Mouse (Mus musculus) heart, postnatal 25 days (tissue): ENCODE data around the gene 4930579F01Rik. TPM values are rescaled to one million over a fixed set of nuclear protein-coding genes. Genes with fewer than 3 reads are reported as not detected.

Source experiments
- DNase-seq: peaks from one replicate; pipeline ENCODE4 v3.0.0; 2022; ENCODE audit warnings: low spot score
- intact Hi-C: fragments of 180-260 bp; cut with DNase I; formaldehyde crosslinking; loops from one replicate; pipeline ENCODE4 v1.15.1; 2025
- total RNA-seq, 2 experiments: library from RNA; stranded (reverse); gene quantifications; 2 replicates each; pipeline ENCODE4 v1.2.3; 2021

4930579F01Rik gene
- total RNA-seq, 2 experiments from 2014 or later: not detected

DNA sequence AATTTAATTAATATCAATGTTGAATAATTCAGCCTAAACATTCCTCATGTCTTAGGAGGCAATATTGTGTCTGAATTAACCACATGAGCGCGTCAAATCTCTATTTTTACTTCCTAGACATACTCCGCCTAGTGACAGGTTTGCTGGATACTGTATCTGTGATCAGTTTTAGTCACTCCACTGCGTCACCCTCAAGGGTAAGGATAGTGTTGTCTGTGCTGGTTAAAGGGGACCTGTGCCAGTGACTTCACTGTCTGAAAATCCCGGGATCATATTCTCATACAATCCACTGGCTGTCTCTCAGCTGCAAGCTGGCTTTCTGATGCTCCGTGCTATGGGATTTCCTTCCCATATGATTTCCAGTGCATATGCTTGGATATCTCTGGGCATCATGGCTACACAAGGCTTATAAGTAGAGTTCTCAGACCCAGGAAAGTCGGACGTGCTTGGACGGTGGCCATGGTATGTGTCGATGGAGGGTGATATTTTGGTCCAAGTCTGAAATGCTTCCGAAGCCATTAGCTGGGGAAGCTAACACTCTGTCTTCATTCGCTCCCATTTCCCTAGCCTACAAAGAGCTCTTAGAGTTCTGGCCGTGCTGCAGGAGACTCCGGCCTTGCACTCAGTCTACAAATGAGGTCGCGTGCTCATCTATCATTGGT lies 74.0 kb downstream of the 4930579F01Rik start:
- DNase-seq: no peak
- intact Hi-C loops: loop anchor here (5.0 kb wide), 1 partner anchor 57 kb away; no protein-coding TSS in a partner anchor

DNA sequence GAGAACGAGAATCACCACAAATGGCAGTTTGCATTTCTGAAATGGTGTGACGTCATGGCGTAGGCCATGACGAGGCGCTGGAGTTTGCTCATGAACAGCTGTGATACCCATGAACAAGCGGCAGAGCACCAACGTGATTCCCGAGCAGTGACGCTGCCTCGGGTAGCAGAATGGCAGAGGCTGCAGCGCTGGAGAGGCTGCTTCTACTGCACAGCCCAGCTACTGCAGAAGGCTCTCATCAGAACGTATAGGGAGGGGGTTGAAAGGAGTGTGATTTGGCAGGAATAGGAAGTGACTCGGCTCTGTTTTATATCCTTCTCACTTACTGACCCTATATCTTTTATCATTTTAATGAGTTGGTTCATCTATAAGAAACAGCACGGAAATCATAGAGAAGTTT lies 74.8 kb downstream of the 4930579F01Rik start:
- DNase-seq: no peak
- intact Hi-C loops: loop anchor here (5.0 kb wide), 1 partner anchor 57 kb away; no protein-coding TSS in a partner anchor

DNA sequence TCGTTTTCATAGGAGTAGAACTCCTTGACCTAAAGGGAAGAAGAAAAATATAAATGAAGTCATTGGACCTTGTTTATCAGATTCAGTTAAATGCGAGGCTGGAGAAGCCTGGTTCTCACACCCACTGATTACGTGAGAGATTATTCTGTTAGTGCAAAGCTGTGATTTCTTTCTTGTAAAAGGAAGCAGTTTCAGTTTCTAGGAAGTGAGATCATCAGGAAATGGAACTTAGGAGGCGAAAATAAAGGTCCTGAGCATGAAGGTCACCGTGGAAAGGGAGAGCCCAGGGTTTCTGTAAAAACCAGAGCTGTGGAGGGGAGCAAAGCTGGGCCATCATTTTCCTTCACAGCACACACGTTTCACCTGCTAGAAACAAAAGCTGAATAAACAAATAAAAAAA lies 75.2 kb downstream of the 4930579F01Rik start:
- no peak for DNase-seq
- intact Hi-C loops: loop anchor here (5.0 kb wide), 1 partner anchor 56 kb away; no protein-coding TSS in a partner anchor

DNA sequence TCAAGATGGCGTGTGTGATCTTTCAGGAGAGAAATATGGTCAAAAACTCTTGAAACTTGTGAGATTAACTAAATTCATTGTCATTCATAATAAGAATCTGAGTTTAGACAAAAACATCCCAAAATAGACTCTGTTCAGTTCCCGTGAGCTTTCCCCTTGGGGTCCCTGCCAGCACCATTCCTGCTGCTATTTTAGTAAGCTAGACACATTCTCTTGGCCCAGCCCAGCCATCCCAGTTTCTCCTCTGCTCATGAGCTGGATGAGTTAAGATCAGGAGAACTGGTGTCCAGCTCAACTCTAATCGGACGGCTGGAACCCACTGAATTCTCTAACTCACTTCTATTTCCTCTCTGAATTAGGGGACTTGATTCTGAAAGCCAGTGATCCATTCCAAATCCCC lies 76.8 kb downstream of the 4930579F01Rik start:
- peak; percentile 16 for DNase-seq
- intact Hi-C loops: loop anchor here (5.0 kb wide), 1 partner anchor 55 kb away; no protein-coding TSS in a partner anchor

DNA sequence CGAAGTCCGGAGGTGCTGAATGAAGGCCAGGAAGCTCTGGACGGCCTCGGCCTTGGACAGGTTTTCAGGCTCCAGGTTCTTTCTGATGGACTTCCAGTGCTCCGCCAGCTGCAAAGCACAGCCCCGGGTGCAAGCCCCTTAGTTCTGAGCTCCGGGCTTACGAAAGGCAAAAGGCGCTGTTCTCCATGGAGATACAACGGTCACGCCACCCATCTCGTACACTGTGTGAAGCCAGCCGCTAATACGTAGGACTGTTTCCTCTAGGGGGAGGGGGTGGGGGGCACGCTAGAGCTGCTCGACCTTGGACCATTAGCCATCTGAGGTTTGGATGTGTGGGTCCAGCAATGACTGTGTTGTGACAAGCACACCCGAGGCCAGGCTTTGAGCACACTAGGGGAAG lies 79.5 kb downstream of the 4930579F01Rik start:
- intact Hi-C loops: no loop called here

More for the DNA sequence above, 79.5 kb downstream of the 4930579F01Rik start:
- no peak for DNase-seq

Other genes with a start within 250 kb of the 4930579F01Rik start
- gene Dapp1, start 212.3 kb downstream of the 4930579F01Rik start, total RNA-seq: 1 to 10 TPM; 4.1 to 5.3 TPM
- gene 1110002E22Rik, start 128.8 kb downstream of the 4930579F01Rik start, total RNA-seq: 10 to 100 TPM; 62.6 to 64.4 TPM
- gene Gm5105, start 126.4 kb downstream of the 4930579F01Rik start, total RNA-seq: 1 to 10 TPM; 1.3 to 1.8 TPM
- gene Trmt10a, start 50.4 kb downstream of the 4930579F01Rik start, total RNA-seq: 1 to 10 TPM; 2.3 to 2.5 TPM
- 1 to 10 TPM; 4.8 to 5.9 TPM for gene Mttp, start 48.9 kb downstream of the 4930579F01Rik start, total RNA-seq
- under 1 TPM; 0.08 to 0.14 TPM for gene Adh7, start 23.9 kb upstream of the 4930579F01Rik start, total RNA-seq
- 10 to 100 TPM; 25.6 to 40.3 TPM for gene Adh1, start 67.2 kb upstream of the 4930579F01Rik start, total RNA-seq
- not detected for gene Adh6a, start 119.5 kb upstream of the 4930579F01Rik start, total RNA-seq
- 1 to 10 TPM; 1.5 to 1.6 TPM for gene Adh6b, start 147.9 kb upstream of the 4930579F01Rik start, total RNA-seq
- gene Adh4, start 221.6 kb upstream of the 4930579F01Rik start, total RNA-seq: not detected
- gene Adh5, start 249.3 kb upstream of the 4930579F01Rik start, total RNA-seq: 10 to 100 TPM; 89.9 to 90.2 TPM